Mouse (Mus musculus): Measurements from ENCODE around the gene Qsox2. TPM values are rescaled to one million over a fixed set of nuclear protein-coding genes. Genes with fewer than 3 reads are reported as not detected.

Qsox2 gene
- 4.3 and 5.0 TPM in 2 replicates for polyA plus RNA-seq (2012; rRNA removed)

DNA sequence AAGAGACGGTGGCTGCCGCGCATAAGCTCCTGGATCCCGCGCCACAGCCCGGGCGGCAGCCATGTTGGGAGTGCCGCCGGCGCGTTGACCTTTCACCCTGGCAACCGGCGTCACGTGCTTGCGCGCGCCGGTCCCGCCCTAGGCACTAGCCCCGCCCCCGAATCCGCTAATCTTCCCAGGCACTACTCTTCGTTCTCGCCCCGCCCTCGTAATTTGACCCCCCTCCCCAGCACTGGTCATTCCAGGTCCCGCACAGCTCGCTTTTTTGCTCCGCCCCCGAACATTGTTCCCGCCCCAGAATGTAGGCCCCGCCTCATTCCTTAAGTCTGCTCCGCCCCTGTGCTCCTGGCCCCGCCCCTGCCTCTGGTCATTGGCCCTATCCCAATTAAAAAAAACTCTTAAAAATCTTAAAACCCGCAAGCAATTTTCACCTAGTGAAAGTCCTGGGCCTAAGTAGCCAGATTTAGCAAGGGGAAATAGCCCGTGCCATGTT, at the start of gene Qsox2:
Gene Qsox2 (minus strand): TSS at position 236 of the 493 bp plus-strand sequence.

DNA sequence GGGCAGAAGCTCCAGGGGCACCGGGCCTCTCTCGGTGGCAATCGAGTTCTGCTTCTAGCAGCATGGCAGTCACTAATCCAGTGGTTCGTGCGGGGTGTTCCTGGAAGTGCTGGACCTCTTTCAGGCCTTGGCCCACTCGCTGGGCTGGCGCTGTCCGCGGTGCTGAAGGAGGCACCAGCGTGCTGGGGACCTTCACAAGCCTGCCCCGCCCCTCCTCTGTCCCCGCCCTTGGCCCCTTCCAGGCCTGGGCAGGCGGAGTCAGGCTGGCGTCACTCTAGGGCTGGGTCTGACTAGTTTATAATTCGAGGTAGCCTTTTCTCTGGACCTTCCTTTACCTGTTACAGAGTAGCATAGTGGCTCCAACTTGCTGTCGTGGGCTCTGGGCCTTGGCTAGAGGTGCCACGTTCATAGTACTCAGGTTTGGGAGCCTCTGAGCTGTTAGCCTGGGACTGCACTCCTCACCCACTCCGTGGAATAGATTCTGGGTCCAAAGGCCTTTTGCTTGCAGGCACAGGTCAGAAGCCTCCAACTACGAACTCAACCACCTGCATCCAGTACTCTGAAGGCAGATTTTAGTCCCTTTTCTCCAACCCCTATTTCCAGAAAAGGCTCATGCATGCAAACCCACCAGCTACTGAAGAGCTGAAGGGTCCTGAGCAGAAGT, 29.1 kb downstream of the Qsox2 start, which contains the start of gene Lhx3:
Gene Lhx3 (minus strand): TSS at position 164 of the 664 bp plus-strand sequence.

Other genes starting within 250 kb of the Qsox2 start
- 274 and 312 TPM in 2 replicates for gene Ubac1, start 215.8 kb downstream of the Qsox2 start, polyA plus RNA-seq (2012; rRNA removed)
- 1.2 and 1.5 TPM in 2 replicates for gene Nacc2, start 114.3 kb downstream of the Qsox2 start, polyA plus RNA-seq (2012; rRNA removed)
- gene Lhx3, start 29.2 kb downstream of the Qsox2 start, polyA plus RNA-seq (2012; rRNA removed): not detected in 2 replicates
- gene Ccdc187, start 57.0 kb upstream of the Qsox2 start, polyA plus RNA-seq (2012; rRNA removed): 0.05 and 0.07 TPM in 2 replicates
- gene Gpsm1, start 78.0 kb upstream of the Qsox2 start, polyA plus RNA-seq (2012; rRNA removed): 2.0 TPM in 2 replicates
- gene Dnlz, start 114.6 kb upstream of the Qsox2 start, polyA plus RNA-seq (2012; rRNA removed): 6.6 and 7.2 TPM in 2 replicates
- 5.0 and 6.2 TPM in 2 replicates for gene Card9, start 123.4 kb upstream of the Qsox2 start, polyA plus RNA-seq (2012; rRNA removed)
- gene Snapc4, start 143.1 kb upstream of the Qsox2 start, polyA plus RNA-seq (2012; rRNA removed): 10.0 and 12.3 TPM in 2 replicates
- gene Entr1, start 151.8 kb upstream of the Qsox2 start, polyA plus RNA-seq (2012; rRNA removed): 34.3 and 37.1 TPM in 2 replicates
- 40.3 and 46.0 TPM in 2 replicates for gene Pmpca, start 151.8 kb upstream of the Qsox2 start, polyA plus RNA-seq (2012; rRNA removed)
- gene Inpp5e, start 171.7 kb upstream of the Qsox2 start, polyA plus RNA-seq (2012; rRNA removed): 6.1 and 6.7 TPM in 2 replicates
- gene Sec16a, start 207.7 kb upstream of the Qsox2 start, polyA plus RNA-seq (2012; rRNA removed): 10.5 and 11.6 TPM in 2 replicates